Mouse (Mus musculus) R1 (cell line): Measurements from ENCODE around the gene Tal1.

Experiments used
- DNase-seq: peaks from one replicate; pipeline ENCODE4 v3.0.0-alpha.2; 2018; ENCODE audit warnings: low read depth, low spot score

The Tal1 gene

DNA sequence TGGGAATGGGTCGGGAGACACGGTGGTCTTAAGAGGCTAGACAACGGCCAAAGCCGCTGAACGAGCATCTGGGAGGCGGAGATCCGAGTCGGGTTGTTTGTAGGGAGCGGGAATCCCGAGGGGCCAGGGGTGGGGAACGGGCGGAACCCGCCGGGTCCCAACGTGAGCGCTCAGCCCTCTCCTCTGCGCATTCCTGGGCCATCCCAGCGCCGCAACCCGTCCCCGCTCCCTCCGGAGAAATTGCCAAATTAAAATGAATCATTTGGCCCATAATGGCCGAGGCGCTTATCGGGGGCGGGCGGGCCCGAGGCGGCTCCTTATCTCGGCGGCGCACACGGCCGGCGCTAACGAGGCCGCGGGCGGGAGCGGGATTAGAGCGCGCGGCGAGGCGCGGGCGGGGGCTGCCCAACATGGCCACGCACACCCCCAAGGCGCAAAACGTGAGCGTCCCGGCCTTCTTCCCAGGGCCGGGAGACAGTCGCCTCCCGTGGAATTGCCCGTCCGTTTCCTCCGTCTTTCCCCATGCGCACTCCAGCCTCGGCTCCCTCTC lies at the start of gene Tal1:
Gene Tal1, plus strand, starts transcription at position 56 of the 550 bp plus-strand sequence.
- DNase-seq, result peak; percentile 53

DNA sequence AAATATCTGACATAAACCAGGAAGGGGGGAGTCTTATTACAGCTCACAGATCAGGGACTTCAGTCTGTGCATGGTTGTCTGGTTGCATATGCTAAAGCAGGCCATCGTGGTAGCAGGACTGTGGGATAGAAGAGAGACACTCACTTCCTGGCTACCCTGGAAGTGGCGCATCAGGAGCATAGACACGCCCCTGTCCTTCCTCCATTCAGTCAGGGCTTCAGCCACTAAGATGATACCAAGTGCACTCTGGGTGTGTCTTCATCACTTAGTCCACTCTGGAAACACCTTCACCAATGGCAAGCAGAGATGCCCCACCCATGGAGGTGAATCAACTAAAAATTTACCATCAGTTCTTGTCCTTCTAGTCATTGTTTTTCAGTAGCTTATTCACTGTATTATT lies 42.0 kb upstream of the Tal1 start:
- DNase-seq, result peak; percentile 63

DNA sequence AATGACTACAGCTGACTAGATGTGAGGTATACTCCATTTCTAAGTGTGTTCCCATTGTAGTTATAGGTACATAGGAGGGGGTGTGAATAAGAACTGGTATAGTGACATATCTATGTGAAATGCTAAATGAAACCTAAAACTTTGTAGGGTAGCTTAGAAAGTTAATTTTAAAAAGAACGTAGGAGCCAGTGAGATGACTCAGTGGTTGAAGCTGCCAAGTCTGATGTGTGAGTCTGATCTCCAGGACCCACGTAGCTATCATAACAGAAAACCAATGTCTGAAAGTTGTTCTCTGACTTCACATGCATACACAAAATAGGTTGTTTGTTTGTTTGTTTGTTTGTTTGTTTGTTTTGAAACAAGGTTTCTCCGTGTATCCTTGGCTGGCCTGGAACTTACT lies 36.2 kb upstream of the Tal1 start:
- DNase-seq, result no peak

DNA sequence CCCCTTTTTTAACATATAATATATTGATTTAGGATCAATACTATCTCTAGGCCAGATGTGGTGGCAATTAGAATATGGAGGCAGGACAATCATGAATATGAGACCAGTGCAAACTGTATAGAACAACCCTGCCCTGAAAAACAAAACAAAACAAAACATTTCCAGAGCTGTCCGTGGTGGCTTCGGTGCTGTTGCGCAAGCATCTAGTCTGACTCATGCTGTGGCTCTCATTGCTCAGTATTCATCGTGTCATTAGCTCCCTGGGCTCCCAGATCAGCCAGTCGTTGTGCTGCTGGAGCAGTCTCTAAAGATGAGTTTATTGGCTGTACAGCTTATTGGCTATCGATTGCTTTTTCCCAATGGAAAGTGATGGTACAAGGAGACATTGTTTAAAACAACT lies 21.2 kb upstream of the Tal1 start:
- DNase-seq, result peak; percentile 40

DNA sequence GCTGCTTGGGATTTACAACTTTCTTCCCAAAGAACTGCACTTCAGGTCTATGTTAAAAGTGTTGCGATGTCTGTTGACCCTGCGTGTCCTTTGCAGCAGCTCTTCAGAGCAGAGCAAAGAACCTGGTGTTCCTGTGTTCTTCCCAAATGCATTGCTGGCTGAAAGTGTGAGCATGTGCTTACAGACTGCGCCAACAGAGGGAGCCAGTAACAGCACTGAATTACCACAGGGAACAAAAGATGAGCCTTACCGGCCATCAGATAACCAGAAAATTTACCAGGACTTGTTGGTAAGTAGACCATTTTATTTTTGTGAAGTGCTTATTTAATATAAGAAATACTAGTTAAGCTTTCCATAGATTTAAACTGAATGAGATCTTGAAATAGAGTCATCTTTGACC lies 18.0 kb upstream of the Tal1 start:
- DNase-seq, result peak; percentile 76

DNA sequence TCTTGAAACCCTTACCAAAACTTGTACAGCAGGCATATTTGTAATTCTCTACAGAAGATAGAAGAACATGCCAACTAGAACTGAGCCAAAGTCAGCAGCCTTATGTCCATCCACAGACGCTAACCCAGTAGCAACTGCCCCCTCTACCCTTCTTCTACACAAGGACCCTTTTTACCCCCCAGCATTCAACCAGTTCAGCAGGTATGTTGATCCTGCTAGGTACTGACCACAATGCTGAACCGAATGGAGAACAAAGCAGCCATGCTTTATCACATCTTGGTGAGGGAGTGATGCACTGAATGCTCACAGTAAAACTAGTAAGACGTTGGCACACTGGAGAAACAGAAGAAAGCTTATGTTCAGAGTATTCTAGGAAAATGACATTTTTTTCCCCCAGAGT lies 10.6 kb upstream of the Tal1 start:
- no peak for DNase-seq

DNA sequence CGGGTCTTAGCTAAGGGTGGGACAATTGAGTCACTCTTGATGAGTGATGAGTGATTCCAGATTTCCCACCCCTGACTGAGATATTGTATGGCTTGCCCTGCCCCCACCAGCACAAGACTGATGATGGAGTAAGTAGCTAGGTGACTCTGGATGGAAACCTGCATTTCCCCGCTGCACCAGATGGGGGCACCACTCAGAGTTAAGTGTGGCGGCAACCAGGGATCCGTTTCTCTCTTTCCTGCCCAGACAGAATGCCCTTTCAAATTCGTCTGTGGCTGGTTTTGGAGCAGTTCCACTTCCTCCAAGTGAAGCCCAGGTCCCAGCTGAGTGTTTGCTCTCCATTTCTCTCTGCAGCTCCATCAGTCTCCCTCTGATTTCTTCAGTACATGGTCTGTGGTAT lies 8.5 kb upstream of the Tal1 start:
- DNase-seq, result peak; percentile 83

DNA sequence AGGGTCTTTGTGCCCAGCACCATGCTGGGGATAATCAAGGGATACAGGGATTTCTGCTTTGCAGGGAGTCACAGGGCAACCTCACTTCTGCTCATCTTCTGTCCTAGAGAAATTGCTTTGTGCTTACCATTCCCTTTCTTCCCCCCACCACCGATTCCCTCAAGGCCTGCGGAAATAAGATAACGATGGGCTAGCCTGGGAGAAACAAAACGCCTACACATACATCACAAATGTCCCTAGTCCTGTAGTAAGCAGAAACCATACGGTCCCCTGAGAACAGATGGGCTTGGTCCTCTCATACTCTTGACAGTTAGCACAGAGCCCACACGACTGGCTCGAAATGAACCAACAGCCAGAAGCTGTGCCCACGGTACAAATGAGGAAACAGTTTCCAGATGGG lies 8.0 kb upstream of the Tal1 start:
- no peak for DNase-seq

DNA sequence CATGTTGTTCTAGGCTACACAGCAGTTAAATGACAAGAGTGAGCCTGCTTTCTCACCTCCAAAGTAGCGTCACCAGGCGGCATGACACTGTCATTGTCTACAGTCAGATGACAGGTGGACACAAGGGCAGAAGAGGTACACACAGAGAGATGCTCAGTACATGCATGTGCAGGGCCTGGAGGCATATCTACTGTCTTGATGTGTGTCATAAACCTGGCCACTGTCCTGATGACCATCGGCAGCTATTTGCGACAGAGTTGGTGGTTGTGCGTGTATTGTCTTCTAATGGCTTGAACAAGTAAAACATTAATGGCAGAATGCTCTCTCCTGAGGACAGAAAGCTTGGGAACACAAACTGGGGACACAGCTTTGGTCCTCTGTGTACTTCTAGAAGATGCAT lies 5.0 kb upstream of the Tal1 start:
- DNase-seq, result no peak

DNA sequence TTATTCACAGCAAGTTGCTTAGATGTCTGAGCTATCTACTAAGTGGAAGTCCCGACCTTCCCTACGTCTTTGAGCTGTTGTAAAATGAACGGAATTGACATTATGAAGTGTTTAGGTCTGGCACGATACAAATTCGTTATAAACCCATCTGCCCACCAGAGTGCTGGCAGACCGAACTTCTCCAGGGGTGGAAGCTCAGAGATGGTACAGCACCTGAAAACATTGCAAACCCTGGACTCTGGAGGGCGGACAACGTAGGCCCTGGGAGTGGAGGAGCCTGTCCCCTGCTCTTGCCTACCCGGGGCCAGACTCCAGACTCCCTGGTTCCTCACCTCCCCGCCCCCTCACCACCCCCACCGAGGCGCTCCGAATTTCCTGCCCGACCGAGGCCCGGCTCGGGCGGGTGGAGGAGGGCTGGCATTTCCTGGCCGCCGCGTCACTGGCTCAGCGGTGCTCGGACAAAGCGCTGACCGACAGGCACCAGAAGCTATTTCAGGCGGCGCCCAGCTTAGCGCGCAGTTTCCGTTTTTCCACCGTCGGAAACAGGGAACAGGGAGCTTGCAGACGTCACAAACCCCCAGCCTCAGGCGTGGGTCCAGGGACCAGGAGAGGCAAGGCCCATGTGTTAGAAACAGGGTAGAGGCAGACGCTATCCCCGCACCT lies 3.8 kb upstream of the Tal1 start:
- DNase-seq, result no peak

DNA sequence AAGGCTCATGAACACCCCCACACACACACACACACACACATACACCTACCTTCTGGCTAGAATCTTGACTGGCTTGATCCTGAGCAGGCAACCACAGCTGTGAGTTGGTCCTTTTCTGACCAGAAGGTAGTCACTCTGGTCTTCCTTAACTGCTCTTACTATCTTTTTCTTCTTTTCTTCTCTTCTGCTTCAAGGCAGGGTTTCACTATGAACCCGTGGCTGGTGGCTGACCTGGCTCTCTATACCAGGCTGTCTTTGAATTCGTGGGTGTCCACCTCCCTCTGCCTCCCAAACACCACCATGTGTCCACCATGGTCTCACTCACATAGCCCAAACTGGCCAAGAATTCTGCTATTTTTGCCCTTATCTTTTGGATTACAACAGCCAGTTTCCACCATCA lies 1.2 kb upstream of the Tal1 start:
- DNase-seq, result no peak

DNA sequence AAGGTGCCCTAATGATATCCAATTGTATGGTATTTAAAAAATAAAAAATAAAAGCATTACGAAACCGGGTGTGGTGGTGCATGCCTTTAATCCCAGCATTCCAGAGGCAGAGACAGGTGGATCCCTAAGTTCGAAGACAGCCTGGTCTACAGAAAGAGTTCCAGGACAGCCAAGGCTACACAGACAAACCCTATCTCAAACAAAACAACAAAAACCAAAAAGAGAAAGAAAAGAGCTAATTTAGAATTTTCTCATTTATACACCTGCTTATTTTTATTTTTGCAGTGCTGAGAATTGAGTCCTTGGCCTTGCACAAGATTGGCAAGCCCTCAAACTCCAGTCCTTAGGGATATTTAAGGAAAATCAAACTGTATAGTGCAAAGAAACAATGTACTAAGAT lies 535 bp upstream of the Tal1 start:
- no peak for DNase-seq

DNA sequence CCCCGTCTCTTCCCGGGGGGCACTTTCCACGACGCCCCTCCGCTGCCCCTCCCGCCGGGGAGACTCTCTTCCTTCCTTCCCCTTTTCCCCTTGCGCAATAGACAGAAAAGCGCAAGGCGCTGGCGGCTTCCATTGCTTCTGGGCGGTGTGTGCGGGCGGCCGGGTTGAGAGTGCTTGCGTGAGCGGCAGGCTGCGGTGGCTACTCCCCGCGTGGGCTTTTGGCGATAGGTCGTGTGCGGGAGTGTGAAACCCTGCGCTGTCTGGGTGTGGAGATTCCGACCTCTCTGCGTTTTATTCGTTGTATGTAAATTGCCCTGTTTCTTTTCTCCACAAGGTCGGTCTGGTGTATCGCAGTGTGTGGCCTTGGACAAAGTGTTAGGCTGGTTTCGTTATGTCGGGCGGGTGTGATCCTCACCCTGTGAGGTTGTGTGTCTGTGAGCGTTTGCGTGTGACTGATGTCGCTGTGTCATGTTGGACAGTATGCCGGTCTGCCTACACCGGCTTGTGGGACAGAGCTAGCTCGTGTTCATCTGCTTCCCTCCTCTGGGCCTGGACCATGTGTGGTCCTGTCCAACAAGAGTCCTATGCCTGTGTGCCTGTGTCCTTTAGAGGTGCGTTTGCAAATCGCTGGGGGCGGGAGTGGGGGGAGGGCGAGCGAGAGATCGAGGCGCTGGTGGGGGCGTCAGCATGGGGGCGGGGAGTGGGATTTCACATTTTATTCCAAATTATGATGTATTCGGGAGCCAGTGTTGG lies 871 bp downstream of the Tal1 start:
- DNase-seq, result peak; percentile 58

DNA sequence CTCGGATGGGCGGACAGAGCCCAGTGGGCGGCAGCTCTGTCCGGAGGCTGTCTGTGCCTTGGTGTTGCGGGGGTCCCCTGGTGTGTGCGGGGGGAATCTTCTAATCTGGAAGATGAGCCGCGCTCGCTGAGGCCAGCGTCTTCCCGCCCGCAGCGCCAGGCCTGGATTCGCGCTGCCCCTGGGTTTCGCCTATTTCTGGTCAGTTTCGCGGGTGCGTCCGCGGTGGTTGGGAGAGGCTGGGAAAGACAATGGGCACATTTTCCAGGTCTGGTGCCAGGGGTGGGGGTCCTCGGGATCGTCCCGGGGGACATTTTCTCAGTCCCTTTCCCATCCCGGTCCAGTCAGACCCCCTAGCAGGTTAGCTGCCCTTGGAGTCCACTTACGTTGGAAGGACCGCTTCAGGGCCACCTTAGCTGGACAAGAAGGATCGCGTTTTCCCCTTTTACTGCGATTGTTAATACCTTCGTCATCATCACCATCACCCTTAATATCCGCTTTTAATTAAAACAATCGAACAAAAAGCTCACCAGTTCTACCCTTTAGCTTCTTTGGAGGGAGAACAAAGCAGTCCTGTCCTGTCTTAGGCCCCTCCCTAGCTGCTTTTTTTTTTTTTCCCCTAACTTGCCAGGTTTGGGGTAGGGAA lies 1.6 kb downstream of the Tal1 start:
- no peak for DNase-seq

DNA sequence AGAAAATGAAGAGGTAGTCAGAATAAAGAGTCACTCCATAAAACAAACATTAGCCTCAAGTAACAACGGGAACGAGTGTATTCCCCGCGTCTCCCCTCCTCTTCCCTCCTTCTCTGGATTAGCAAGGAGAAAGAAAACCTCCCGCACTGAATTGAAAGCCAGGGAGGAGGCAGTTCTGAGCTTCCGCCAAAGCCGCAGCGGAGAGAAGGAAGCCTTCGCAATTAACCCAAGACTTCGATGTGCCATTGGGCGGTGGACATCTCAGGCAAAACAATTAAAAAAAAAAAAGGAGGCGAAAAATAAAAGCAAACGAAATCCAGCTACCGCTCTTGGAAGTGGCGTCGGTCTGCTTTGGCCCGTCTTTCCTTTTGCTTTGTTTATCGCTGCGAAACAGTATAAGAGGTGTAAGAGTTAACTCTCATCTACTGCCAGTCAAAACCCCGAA lies 2.1 kb downstream of the Tal1 start:
- DNase-seq, result peak; percentile 30

DNA sequence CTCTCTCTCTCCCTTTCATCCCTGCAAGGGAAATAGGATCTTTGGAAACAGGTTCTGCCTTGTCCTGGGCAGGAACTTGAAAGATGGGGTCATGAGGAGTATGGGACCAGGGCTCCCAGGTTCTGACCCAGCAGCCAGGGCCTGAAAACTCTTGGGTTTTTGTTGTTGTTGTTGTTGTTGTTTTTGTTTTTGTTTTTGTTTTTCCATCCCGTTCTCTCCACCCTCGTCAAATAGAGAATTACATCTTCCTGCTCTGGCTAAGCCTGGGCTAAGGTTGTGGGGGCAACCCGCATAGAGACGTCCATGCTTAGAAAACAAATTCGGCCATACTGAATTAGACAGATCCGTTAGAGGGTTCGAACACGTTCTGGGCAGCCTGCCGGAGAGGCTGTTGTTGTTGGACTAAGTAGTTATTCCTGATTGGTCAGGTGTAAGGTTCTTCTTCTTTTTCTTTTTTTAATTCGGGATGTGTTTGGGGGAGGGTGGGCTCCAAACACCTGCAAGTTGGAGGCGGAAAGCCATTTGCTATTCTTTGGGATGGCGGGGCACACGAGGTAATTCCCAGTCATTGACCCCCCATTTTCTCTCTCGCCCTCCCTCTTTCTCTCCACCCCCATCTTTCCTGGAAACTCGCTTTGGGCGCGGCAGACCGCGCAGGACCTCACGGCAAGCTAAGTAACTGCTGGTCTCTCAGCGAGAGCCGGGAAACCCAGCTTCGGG lies 2.8 kb downstream of the Tal1 start:
- peak; percentile 21 for DNase-seq

DNA sequence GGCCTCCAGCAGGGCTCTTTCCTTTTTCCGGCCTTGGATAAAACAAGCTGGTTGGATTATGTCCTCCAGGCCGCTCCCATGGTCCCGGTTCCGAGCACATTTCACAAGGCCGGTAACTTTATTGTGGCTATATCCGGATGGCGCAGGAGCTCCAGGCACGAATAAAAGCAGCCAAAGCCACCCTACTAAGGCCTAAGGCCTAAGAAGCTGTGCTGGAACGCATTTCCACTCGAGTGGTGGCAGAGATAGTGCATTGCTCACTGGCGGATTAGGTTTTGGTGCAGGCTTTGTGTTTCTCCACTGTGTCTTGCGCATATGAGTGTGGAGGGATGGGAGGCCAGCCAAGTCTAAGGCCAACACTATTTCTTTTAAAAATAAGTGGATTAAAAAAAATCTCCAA lies 3.6 kb downstream of the Tal1 start:
- DNase-seq, result peak; percentile 65

DNA sequence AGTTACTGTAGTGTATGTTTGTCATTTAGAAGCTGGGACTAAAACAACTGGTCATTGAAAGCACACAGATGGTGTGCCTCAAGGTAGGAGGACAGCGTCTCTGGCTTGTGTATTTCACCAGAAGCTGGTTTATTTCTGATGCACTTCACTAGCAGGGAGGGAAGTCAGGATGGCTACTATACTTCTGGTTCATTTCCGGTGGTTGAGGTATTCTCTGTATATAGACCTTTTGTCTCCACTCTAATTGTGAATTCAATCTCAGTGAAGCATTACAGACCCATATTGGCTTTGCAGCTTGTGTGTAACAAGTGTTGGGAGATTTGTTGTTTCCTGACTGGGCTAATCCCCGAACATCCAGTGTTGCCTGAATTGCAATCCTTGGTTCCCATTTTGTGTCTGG lies 4.5 kb downstream of the Tal1 start:
- DNase-seq, result no peak

DNA sequence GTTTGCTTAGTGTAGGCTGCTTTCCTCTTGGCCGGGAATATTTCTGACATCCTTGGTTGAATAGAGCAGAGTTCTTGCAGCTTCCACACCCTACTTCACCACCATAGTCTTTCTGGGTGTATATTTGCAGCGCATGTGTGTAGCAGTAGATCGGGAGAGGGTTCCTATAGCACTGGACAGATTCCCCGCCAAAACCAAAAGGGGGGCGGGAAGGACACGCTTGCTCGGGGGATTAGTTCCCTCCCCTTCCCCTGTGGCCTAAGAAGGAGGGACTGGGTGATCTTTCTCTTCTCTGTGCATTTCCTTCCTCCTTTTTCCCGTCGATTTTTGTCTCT lies 6.3 kb downstream of the Tal1 start:
- peak; percentile 32 for DNase-seq

DNA sequence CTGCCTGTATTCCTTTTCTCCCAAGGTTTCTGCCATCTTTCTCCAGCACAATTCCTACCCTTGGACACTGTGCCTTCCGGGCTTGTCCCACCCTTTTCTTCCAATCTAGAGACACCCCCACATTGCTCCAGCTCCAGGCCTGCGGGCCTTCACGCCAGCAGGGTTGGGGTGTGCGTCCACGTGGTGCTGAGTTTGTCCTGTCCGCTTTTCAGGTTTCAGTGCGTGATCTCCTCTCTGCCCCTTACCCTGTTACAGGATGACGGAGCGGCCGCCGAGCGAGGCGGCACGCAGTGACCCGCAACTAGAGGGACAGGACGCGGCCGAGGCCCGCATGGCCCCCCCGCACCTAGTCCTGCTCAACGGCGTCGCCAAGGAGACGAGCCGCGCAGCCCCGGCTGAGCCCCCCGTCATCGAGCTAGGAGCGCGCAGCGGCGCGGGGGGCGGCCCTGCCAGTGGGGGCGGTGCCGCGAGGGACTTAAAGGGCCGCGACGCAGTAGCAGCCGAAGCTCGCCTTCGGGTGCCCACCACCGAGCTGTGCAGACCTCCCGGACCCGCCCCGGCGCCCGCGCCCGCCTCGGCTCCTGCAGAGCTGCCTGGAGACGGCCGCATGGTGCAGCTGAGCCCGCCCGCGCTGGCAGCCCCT lies 6.8 kb downstream of the Tal1 start:
- DNase-seq, result peak; percentile 28

DNA sequence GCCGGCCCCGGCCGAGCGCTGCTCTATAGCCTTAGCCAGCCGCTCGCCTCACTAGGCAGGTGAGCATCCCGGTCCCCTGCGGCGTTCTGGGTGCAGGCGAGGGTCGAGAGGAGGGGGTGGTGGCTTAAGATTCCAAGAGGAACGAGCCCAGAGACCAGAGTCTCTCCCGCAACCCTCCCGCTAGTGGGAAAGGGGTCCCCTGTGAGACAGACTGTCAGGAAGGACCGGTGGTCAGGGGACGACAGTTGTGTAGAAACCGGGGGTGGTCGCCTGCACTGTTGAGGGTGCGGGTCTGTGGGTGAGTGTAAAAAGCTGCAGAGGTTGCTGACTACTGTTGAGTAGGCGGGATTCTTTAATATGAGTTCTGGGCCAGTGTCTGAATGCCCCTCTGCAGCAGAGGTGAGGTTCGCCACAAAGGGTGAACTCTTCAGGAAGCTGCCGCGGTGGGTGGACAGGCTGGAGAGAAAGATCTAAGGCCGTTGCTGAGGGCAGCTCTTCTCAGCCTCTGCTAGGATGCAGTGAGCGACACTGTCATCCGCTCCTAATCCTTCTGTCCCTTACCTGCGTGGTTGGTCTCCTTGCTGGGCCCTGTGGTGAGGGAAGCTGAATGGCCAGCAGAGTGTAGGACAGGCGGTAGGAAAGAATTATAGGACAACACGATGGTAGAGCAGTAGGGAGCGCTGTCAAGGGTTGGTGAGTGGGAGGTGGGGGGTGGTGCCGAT lies 7.5 kb downstream of the Tal1 start:
- peak; percentile 5 for DNase-seq
